In genomic region chr16:38271601-38272000, GRCm38 (mm10) we compare ENCODE assay signal across 24 mouse cellular contexts. TPM values are rescaled to one million over a fixed set of nuclear protein-coding genes. Genes with fewer than 3 reads are reported as not detected.
A peak's percentile ranks its signal among the peaks of the same experiment; 100 is the strongest.
DNase-seq lines count a peak whose midpoint lies in the region; ATAC-seq and TF ChIP-seq lines count a peak whose summit lies in the region.
"Had no signal": no experiment of that assay in that cellular context is flagged by ENCODE, and none has a peak within 500 bp of the region (broad histone marks: within the 10 kb centered on the region; RNA-seq: fewer than 3 reads in every experiment).

No protein-coding gene starts in this region.

- no peak for TF ChIP-seq POLR2A in myocyte (IDR thresholded peaks at IDR 0.05; ENCODE audit: insufficient read length, low read depth)

- H3K9me3 ChIP-seq in ES-E14 (ENCODE audit: control insufficient read depth, insufficient read depth, low read depth, low read length): no peaks in the 10 kb centered on the region
- no peaks in the 10 kb centered on the region for H3K9me3 ChIP-seq in intestine, embryonic 14.5 days (ENCODE audit: control insufficient read depth, low read length)
- H3K9me3 ChIP-seq: embryonic facial prominence, embryonic 10.5 days; forebrain, embryonic 15.5 days; heart, embryonic 15.5 days; hindbrain, embryonic 13.5 days had no signal

- DNase-seq in heart, adult 11 months: peak; percentile 64
- no peak for DNase-seq in heart, adult 9 months (ENCODE audit: low spot score in 2 of 2)
- no peak for DNase-seq in ES-E14 (ENCODE audit: low read depth, low spot score)
- peak; percentile 50 for DNase-seq in intestine, embryonic 14.5 days (ENCODE audit: low spot score)
- no peak for DNase-seq in liver
- DNase-seq in embryo, embryonic 9.5 days (ENCODE audit: extremely low spot score): no peak
- DNase-seq: adrenal gland, postnatal 10 days; cerebellum, adult 18-20 months; cerebellum, adult 9-11 months; cerebellum, postnatal 36 days; gastrocnemius, postnatal 10 days; heart, postnatal 14 days; kidney, adult 11 months had no signal

- WGBS in intestine, embryonic 14.5 days: 31% methylated on average over 3 of the region's 3 CpGs

- no peak for ATAC-seq in intestine, embryonic 14.5 days (replicated peaks; ENCODE audit: low FRiP score, low TSS enrichment, low read depth)
- no peak for ATAC-seq in megakaryocyte-erythroid progenitor cell, adult 5-6 weeks (replicated peaks; ENCODE audit: low FRiP score, low TSS enrichment, poor library complexity, severe bottlenecking)
- ATAC-seq: hindbrain, postnatal 0 days had no signal

- H3K27ac ChIP-seq in ES-E14 (ENCODE audit: insufficient read depth, low read depth, low read length, poor library complexity, severe bottlenecking): 0 out of 2 replicates have a peak overlapping the region, but pooled peaks have one; percentile 2
- H3K27ac ChIP-seq in intestine, embryonic 14.5 days (ENCODE audit: low read depth): no peak overlapping the region
- H3K27ac ChIP-seq: embryonic facial prominence, embryonic 10.5 days; forebrain, embryonic 15.5 days; heart, embryonic 15.5 days; hindbrain, embryonic 13.5 days; hindbrain, postnatal 0 days had no signal

- H3K36me3 ChIP-seq in ES-E14 (ENCODE audit: control insufficient read depth, insufficient read depth, low read length, poor library complexity, severe bottlenecking): no peaks in the 10 kb centered on the region
- no peaks in the 10 kb centered on the region for H3K36me3 ChIP-seq in intestine, embryonic 14.5 days (ENCODE audit: control insufficient read depth, insufficient read depth, low read length)
- no peaks in the 10 kb centered on the region for H3K36me3 ChIP-seq in myocyte (ENCODE audit: control insufficient read depth, insufficient read depth)
- H3K36me3 ChIP-seq: embryonic facial prominence, embryonic 10.5 days; forebrain, embryonic 15.5 days; heart, embryonic 15.5 days; hindbrain, embryonic 13.5 days had no signal

- no peaks in the 10 kb centered on the region for H3K27me3 ChIP-seq in intestine, embryonic 14.5 days (replicated peaks; ENCODE audit: control insufficient read depth, insufficient read depth, low read length)
- no peaks in the 10 kb centered on the region for H3K27me3 ChIP-seq in myocyte (ENCODE audit: control insufficient read depth, insufficient read depth, insufficient read length)
- H3K27me3 ChIP-seq: CH12.LX; forebrain, embryonic 15.5 days; heart, embryonic 15.5 days; hindbrain, embryonic 13.5 days had no signal

- H3ac ChIP-seq in myocyte (ENCODE audit: control insufficient read depth, insufficient read length): no peak overlapping the region

- in situ Hi-C loops in ES-E14 (cut with MboI; ENCODE audit: low sequenced_read_pairs in 2 of 2, unreplicated experiment in 2 of 2): no loop called here

- H3K9ac ChIP-seq in ES-E14 (ENCODE audit: insufficient read depth, low read depth, low read length, poor library complexity, severe bottlenecking): no peak overlapping the region
- H3K9ac ChIP-seq in intestine, embryonic 14.5 days (ENCODE audit: low read length): no peak overlapping the region
- H3K9ac ChIP-seq: forebrain, embryonic 15.5 days; heart, embryonic 15.5 days; hindbrain, embryonic 13.5 days had no signal

- no peaks in the 10 kb centered on the region for H3K79me2 ChIP-seq in myocyte (ENCODE audit: control insufficient read depth, insufficient read depth)

- H3K4me3 ChIP-seq in ES-E14 (ENCODE audit: insufficient read depth in 1 of 2, low read depth in 1 of 2, low read length in 2 of 2, poor library complexity in 1 of 2, severe bottlenecking in 1 of 2): no peak overlapping the region
- no peak overlapping the region for H3K4me3 ChIP-seq in intestine, embryonic 14.5 days (ENCODE audit: low read depth, low read length)
- no peak overlapping the region for H3K4me3 ChIP-seq in myocyte
- H3K4me3 ChIP-seq: embryonic facial prominence, embryonic 10.5 days; forebrain, embryonic 15.5 days; heart, embryonic 15.5 days; hindbrain, embryonic 13.5 days had no signal

- H3K4me2 ChIP-seq in intestine, embryonic 14.5 days (ENCODE audit: low read length): no peak overlapping the region
- no peak overlapping the region for H3K4me2 ChIP-seq in myocyte (ENCODE audit: low read depth)
- H3K4me2 ChIP-seq: forebrain, embryonic 15.5 days; heart, embryonic 15.5 days; hindbrain, embryonic 13.5 days had no signal

- peaks cover 0 to 3% of the 10 kb centered on the region in 2 experiments; a peak in 1 of 4 replicates for H3K4me1 ChIP-seq in ES-E14 (ENCODE audit: control insufficient read depth in 2 of 2, insufficient read depth in 2 of 2, low read length in 2 of 2, poor library complexity in 1 of 2)
- no peaks in the 10 kb centered on the region for H3K4me1 ChIP-seq in intestine, embryonic 14.5 days (replicated peaks; ENCODE audit: control insufficient read depth, insufficient read depth, low read length)
- H3K4me1 ChIP-seq: heart, embryonic 15.5 days had no signal

TF ChIP-seq in ES-E14, 5 proteins besides CTCF, POLR2A, EP300 and RAD21:
- TF ChIP-seq ZNF384 (IDR thresholded peaks at IDR 0.05; ENCODE audit: low read depth, low read length) (no peak), HCFC1 (IDR thresholded peaks at IDR 0.05; ENCODE audit: borderline replicate concordance, insufficient read depth, low read length) (no peak), MAFK (IDR thresholded peaks at IDR 0.05; ENCODE audit: insufficient read depth, low read depth, low read length) (no peak), CHD2 (IDR thresholded peaks at IDR 0.05; ENCODE audit: low read depth, low read length) (no peak), ZC3H11A (IDR thresholded peaks at IDR 0.05; ENCODE audit: borderline replicate concordance, low read depth, low read length) (no peak)

TF ChIP-seq in myocyte, 11 proteins besides CTCF, POLR2A, EP300 and RAD21:
- peak; percentile 35 for TF ChIP-seq USF1 (IDR thresholded peaks at IDR 0.05; ENCODE audit: low read depth)
- TF ChIP-seq MYOD1 (IDR thresholded peaks at IDR 0.05; ENCODE audit: control insufficient read depth in 1 of 3, insufficient read length in 2 of 3, low read depth in 2 of 3): peak in 1 of 3 experiments; percentile 26
- TF ChIP-seq E2F4 (IDR thresholded peaks at IDR 0.05; ENCODE audit: insufficient read depth): no peak
- no peak for TF ChIP-seq MAX (IDR thresholded peaks at IDR 0.05; ENCODE audit: low read depth)
- TF ChIP-seq MYOG (IDR thresholded peaks at IDR 0.05; ENCODE audit: control insufficient read depth in 1 of 3, insufficient read depth in 1 of 3, insufficient read length in 2 of 3, low read depth in 2 of 3): peak in 1 of 3 experiments; percentile 33
- no peak for TF ChIP-seq SRF (IDR thresholded peaks at IDR 0.05; ENCODE audit: control insufficient read depth, insufficient read length, low read depth)

RNA-seq across cellular contexts. Expression of gene Nr1i2, which starts 23.0 kb away (rescaled TPM):
- total RNA-seq in ES-E14 (2012; rRNA removed): 0.16 and 0.18 TPM in 2 replicates
- 4.7 and 6.7 TPM in 2 replicates for polyA plus RNA-seq in intestine, embryonic 14.5 days (2014; fragmentation: Nextera tagmentation; extraction: Ambion mirVana)
- polyA plus RNA-seq in myocyte (2012; fragmentation: generic; extraction: Trizol): not detected
- total RNA-seq in megakaryocyte-erythroid progenitor cell, adult 5-6 weeks (2014; fragmentation: Nextera tagmentation): not detected in 2 replicates
- total RNA-seq in megakaryocyte-erythroid progenitor cell, adult 5-6 weeks (2017): not detected in 2 replicates
- total RNA-seq: CH12.LX; gastrocnemius, postnatal 10 days; heart, adult 8-10 months; heart, postnatal 14 days; hematopoietic stem cell, adult 5-6 weeks; hindbrain, postnatal 0 days had no signal
- polyA plus RNA-seq: embryonic facial prominence, embryonic 10.5 days; embryonic facial prominence, embryonic 14.5 days; forebrain, embryonic 15.5 days; heart, embryonic 15.5 days; hindbrain, embryonic 13.5 days had no signal

Comparison
In these comparisons a context has a peak if more than half of its experiments do, and no peak if none do; other contexts are left out.
1. DNase-seq: peak in heart, adult 11 months (single experiment) and intestine, embryonic 14.5 days (single experiment); none in heart, adult 9 months (0 of 2), ES-E14 (single experiment), liver (single experiment) and embryo, embryonic 9.5 days (single experiment).